Mouse (Mus musculus) embryonic stem cell, embryonic (primary cell): ENCODE measurements around the gene Ddias.

Experiments used
- CTCF ChIA-PET, 4 experiments: fragments of 300-600 bp in 2 of 4; fragments of 350-600 bp in 2 of 4; sonication (Branson Sonifier 250); formaldehyde crosslinking; loops; one replicate each; lab custom pipeline; 2022; ENCODE audit warnings: inconsistent platforms in 2 of 4; lab: Charles Lee
- POLR2A ChIA-PET, 4 experiments: fragments of 300-600 bp in 2 of 4; fragments of 350-600 bp in 2 of 4; sonication (Branson Sonifier 250); formaldehyde crosslinking; loops; one replicate each; lab custom pipeline; 2022; ENCODE audit warnings: antibody characterized with exemption in 4 of 4, inconsistent platforms in 1 of 4; lab: Charles Lee

The Ddias gene

GRCm38 (mm10) chr7:92874116-92874675 is at the start of gene Ddias, which contains the start of gene Prcp:
Gene Ddias (minus strand): TSS chr7:92874247.
Gene Prcp (plus strand): TSS chr7:92874470.
- ChIA-PET CTCF (interaction anchor here in 2 of 4 experiments (1.0 to 1.4 kb wide), 5 partner anchors 20 to 323 kb away, joined by 3 to 8 read pairs (median 4); no protein-coding TSS in a partner anchor), POLR2A (interaction anchor here (0.5 to 5.3 kb wide), 56 partner anchors 8 to 329 kb away, joined by 3 to 86 read pairs (median 8); partner anchors contain the start of genes Fam181b (in 3 of the 4), Ccdc90b (in 2 of the 4), Pcf11 (in 2 of the 4) and Rab30 (in 2 of the 4))

DNA sequence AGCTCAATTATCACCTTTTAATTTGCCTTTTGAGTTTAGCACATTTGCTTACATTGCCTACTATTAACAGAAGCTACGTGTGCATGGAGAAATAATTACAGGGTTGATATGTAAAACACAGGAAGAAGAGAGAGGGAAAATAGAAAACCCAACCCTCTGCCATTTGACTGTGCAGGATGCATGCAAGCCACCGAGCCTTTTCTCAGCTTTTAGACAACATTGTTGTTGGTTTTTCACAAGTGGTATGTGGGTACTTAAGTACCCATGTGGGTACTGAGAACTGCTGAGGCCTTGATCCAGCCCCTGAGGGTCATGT is 46.8 kb upstream of the Ddias start:
- POLR2A ChIA-PET = interaction anchor here in 2 of 4 experiments (3.1 to 3.2 kb wide), 2 partner anchors 46 kb away, joined by 8 to 14 read pairs; no protein-coding TSS in a partner anchor
- CTCF ChIA-PET = interaction anchor here in 3 of 4 experiments (0.6 to 1.2 kb wide), 4 partner anchors 17 to 757 kb away, joined by 3 to 7 read pairs (median 3); no protein-coding TSS in a partner anchor

GRCm38 (mm10) chr7:92920172-92920856 is 46.3 kb upstream of the Ddias start:
- POLR2A ChIA-PET = interaction anchor here in 2 of 4 experiments (1.0 to 3.2 kb wide), 3 partner anchors 8 to 45 kb away, joined by 3 to 14 read pairs (median 8); no protein-coding TSS in a partner anchor
- CTCF ChIA-PET = interaction anchor here (0.6 to 1.2 kb wide), 4 partner anchors 17 to 757 kb away, joined by 3 to 7 read pairs (median 4); no protein-coding TSS in a partner anchor

DNA sequence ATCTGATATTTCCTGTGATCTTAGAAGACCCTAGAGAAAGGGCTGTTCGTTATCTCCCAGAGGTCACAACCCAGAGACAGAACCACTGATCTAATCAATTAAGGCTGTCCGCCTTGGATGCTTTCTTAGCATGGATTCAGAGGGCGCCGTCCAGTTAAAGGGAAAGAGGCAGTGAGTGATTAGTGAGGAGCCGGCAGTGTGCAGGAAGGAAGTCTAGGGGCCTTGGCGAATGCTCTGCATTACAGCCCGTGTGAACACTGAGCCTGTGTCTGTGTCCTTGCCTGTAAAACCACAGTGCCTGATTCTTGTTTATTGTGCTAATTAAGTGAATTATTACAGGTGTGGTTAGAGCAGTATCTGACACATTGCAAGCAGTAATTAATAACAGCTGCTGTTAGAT is 30.2 kb upstream of the Ddias start:
- ChIA-PET POLR2A (interaction anchor here (0.7 to 2.0 kb wide), 7 partner anchors 28 to 261 kb away, joined by 3 to 25 read pairs (median 3); partner anchors contain the start of genes Prcp (in 3 of the 4) and Ddias (in 1 of the 4)), CTCF (interaction anchor here (0.5 to 1.4 kb wide), 19 partner anchors 16 to 907 kb away, joined by 3 to 23 read pairs (median 4); no protein-coding TSS in a partner anchor)

- CTCF ChIA-PET = interaction anchor here (0.5 to 1.4 kb wide), 33 partner anchors 10 to 908 kb away, joined by 3 to 23 read pairs (median 4); partner anchors contain the start of gene Ddias (in 1 of the 4)
Observed at GRCm38 (mm10) chr7:92903360-92904038, 29.5 kb upstream of the Ddias start.

GRCm38 (mm10) chr7:92897021-92897420 is 23.0 kb upstream of the Ddias start:
- ChIA-PET CTCF (interaction anchor here in 3 of 4 experiments (0.6 to 1.7 kb wide), 9 partner anchors 11 to 346 kb away, joined by 3 to 5 read pairs (median 4); partner anchors contain the start of genes Ddias (in 1 of the 3) and Prcp (in 1 of the 3)), POLR2A (interaction anchor here in 3 of 4 experiments (0.6 to 2.7 kb wide), 7 partner anchors 10 to 142 kb away, joined by 3 to 7 read pairs (median 4); partner anchors contain the start of genes Ddias (in 1 of the 3) and Prcp (in 1 of the 3))

More at GRCm38 (mm10) chr7:92903360-92904038, 29.5 kb upstream of the Ddias start:
- POLR2A ChIA-PET = interaction anchor here (0.6 to 2.0 kb wide), 13 partner anchors 9 to 260 kb away, joined by 3 to 25 read pairs (median 3); partner anchors contain the start of genes Prcp (in 3 of the 4), Ddias (in 1 of the 4) and Pcf11 (in 1 of the 4)

GRCm38 (mm10) chr7:92896036-92896435 is 22.0 kb upstream of the Ddias start:
- CTCF ChIA-PET = interaction anchor here in 3 of 4 experiments (0.6 to 1.5 kb wide), 6 partner anchors 42 to 226 kb away, joined by 3 to 10 read pairs (median 6); partner anchors contain the start of gene Pcf11 (in 1 of the 3)
- POLR2A ChIA-PET = interaction anchor here (0.6 to 3.1 kb wide), 10 partner anchors 9 to 183 kb away, joined by 3 to 11 read pairs (median 4); partner anchors contain the start of genes Ddias (in 1 of the 4) and Prcp (in 1 of the 4)

GRCm38 (mm10) chr7:92893478-92893877 is 19.4 kb upstream of the Ddias start:
- POLR2A ChIA-PET = interaction anchor here in 3 of 4 experiments (0.9 to 3.1 kb wide), 6 partner anchors 10 to 225 kb away, joined by 3 to 29 read pairs (median 7); partner anchors contain the start of genes Ddias (in 2 of the 3) and Prcp (in 2 of the 3)
- CTCF ChIA-PET = interaction anchor here in 3 of 4 experiments (0.6 to 2.1 kb wide), 6 partner anchors 10 to 314 kb away, joined by 3 to 8 read pairs (median 4); no protein-coding TSS in a partner anchor

DNA sequence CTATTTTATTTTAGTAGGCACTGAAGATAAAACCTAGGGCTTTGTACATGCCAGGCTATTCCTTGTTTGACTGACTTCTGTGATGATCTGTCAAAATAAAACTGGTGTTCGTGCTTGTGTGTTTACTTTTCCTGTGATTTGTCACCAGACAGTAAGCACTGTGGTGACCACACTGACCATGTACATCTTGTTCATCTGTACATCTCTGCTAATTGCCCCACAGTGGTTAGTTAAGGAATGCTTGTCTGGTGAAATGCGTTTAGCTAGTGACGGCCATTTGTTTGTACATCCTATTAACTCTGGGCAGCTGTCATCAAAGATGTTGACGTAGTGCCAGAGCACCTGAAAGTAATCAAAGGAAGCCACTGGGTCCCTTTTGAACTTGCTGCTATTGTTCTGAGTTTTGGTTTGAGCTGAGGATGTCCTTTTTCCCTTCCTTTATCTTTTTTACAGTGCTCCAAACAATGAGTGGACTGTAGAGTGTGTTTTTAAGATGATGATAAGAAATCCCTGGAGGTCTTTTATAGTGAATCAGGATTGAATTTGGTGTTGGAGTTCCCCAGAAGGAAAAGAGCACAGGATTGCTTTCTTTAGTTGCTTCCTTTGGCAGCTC is 16.7 kb upstream of the Ddias start:
- ChIA-PET CTCF (interaction anchor here in 1 of 4 experiments (1.1 kb wide), 1 partner anchor 16 kb away, joined by 3 read pairs; no protein-coding TSS in a partner anchor), POLR2A (interaction anchor here in 2 of 4 experiments (0.5 to 5.7 kb wide), 4 partner anchors 13 to 1203 kb away, joined by 3 to 67 read pairs (median 4); partner anchors contain the start of genes Ddias (in 1 of the 2), Prcp (in 1 of the 2) and Rab30 (in 1 of the 2))

DNA sequence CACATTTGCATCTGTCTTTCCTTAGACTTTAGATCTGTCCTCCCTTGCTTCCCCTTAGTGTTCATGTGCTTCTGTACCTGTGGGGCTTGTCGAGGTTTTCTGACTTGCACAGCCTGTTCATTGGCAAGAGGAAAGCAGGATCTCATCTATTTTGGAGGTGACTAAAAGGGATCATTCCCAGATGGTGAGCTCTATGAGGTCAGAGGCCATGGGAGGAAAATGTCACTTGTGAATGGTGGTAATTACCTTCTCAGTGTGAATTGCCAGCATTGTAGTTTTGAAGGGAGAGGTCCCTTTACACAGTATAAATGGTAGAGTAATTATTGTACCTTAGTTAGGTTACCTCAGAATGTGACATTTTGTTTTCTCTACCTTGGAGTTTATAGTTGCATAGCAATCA is 16.2 kb upstream of the Ddias start:
- POLR2A ChIA-PET = interaction anchor here in 2 of 4 experiments (0.5 to 5.7 kb wide), 5 partner anchors 10 to 1203 kb away, joined by 3 to 67 read pairs (median 3); partner anchors contain the start of genes Ddias (in 2 of the 2), Prcp (in 2 of the 2) and Rab30 (in 1 of the 2)
- CTCF ChIA-PET = interaction anchor here in 1 of 4 experiments (1.1 kb wide), 1 partner anchor 15 kb away, joined by 3 read pairs; no protein-coding TSS in a partner anchor

DNA sequence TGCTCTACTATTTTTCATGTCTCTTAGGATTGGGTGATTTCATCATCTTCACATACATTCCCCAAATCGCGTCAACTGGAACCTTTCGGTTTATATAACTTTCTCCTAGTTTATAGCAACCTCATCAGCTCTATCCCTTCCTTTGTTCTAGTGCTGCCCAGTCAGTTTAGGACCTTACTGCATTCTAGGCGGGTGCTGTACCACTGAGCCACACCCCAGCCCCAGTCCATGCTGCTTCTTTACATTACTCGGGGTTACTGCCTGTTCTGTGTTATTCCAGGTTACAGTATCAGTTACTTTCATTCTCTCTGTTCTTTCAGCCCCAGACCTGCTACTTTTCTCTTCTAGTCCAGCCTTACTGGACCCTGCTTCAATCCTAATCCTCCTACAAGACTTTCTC is 13.2 kb upstream of the Ddias start:
- ChIA-PET CTCF (interaction anchor here in 2 of 4 experiments (1.1 to 1.2 kb wide), 2 partner anchors 16 kb away, joined by 3 to 5 read pairs; no protein-coding TSS in a partner anchor), POLR2A (interaction anchor here in 3 of 4 experiments (0.7 to 5.7 kb wide), 6 partner anchors 9 to 13 kb away, joined by 3 to 67 read pairs (median 8); partner anchors contain the start of genes Ddias (in 3 of the 3) and Prcp (in 3 of the 3))

DNA sequence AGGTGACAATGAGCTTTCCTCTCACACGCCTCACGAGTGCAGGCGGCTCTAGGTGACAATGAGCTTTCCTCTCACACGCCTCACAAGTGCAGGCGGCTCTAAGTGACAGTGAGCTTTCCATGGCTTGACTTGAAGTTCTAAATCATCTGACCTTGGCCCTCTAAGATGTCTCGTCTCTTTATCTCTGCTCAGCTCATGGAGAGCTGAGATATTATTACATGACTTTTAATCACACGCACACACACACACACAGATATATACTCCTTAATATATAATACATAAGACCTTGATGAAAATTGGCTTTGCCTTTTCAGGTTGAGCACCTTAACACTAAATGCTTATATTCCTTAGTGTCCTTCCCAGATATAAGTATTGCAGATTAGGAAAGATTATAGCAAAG is 12.8 kb upstream of the Ddias start:
- ChIA-PET CTCF (interaction anchor here in 1 of 4 experiments (1.2 kb wide), 1 partner anchor 17 kb away, joined by 5 read pairs; no protein-coding TSS in a partner anchor), POLR2A (interaction anchor here in 3 of 4 experiments (0.7 to 5.7 kb wide), 5 partner anchors 10 to 12 kb away, joined by 3 to 67 read pairs (median 11); partner anchors contain the start of genes Ddias (in 3 of the 3) and Prcp (in 3 of the 3))

DNA sequence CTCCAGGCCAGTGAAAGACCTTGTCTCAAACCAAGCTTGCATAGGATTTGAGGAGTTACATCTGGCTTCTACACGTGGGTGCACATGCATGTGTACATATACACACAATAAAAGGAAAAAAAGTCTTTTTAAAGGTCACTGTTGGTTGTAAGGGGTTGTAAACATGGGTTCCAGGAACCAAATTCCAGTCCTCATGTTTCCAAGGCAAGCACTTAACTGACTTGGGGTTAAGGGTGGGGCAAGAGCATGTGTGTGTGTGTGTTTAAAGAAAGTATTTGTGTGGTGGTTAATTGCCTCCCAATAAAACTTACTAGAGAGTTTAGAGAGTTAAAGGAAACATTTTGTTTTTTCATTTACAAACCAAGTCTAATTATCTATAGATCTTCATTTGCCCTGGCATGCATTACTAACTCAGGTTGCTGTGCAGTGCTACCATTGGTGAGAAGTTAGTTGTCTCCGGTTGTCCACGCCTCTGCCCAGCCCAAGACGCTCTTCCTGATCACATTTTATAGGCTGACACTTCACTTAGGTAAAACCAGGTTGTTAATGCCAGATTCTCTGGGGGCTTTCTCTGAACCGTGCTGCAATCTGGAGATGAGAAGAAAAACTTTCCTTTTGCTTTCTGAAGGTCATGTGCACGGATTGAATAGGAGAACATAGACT is 11.1 kb upstream of the Ddias start:
- ChIA-PET CTCF (interaction anchor here in 1 of 4 experiments (1.0 kb wide), 1 partner anchor 10 kb away, joined by 6 read pairs; no protein-coding TSS in a partner anchor), POLR2A (interaction anchor here in 3 of 4 experiments (0.6 to 3.1 kb wide), 9 partner anchors 9 to 194 kb away, joined by 3 to 38 read pairs (median 3); partner anchors contain the start of genes Prcp (in 2 of the 3), Ddias (in 1 of the 3) and Rab30 (in 1 of the 3))

- ChIA-PET CTCF (interaction anchor here in 1 of 4 experiments (1.0 kb wide), 1 partner anchor 9 kb away, joined by 6 read pairs; no protein-coding TSS in a partner anchor), POLR2A (interaction anchor here in 3 of 4 experiments (0.6 to 3.1 kb wide), 10 partner anchors 8 to 193 kb away, joined by 3 to 38 read pairs (median 3); partner anchors contain the start of genes Prcp (in 2 of the 3), Ddias (in 1 of the 3) and Rab30 (in 1 of the 3))
Observed at GRCm38 (mm10) chr7:92883850-92884716, 10.0 kb upstream of the Ddias start.
